In genomic region chr4:10919987-10920386, GRCm38 (mm10) we compare ENCODE assay signal across 22 mouse cellular contexts. TPM values are rescaled to one million over a fixed set of nuclear protein-coding genes. Genes with fewer than 3 reads are reported as not detected.
A peak's percentile ranks its signal among the peaks of the same experiment; 100 is the strongest.
DNase-seq lines count a peak whose midpoint lies in the region; ATAC-seq and TF ChIP-seq lines count a peak whose summit lies in the region.
"Had no signal": no experiment of that assay in that cellular context is flagged by ENCODE, and none has a peak within 500 bp of the region (broad histone marks: within the 10 kb centered on the region; RNA-seq: fewer than 3 reads in every experiment).

No protein-coding gene starts in this region.

- H3K9me3 ChIP-seq in heart, embryonic 10.5 days, result no peaks in the 10 kb centered on the region
- no peaks in the 10 kb centered on the region for H3K9me3 ChIP-seq in liver, embryonic 16.5 days (replicated peaks; ENCODE audit: control insufficient read depth, low read length)
- no peaks in the 10 kb centered on the region for H3K9me3 ChIP-seq in liver, embryonic 11.5 days (ENCODE audit: control insufficient read depth, low read length)
- H3K9me3 ChIP-seq: forebrain, embryonic 10.5 days; forebrain, embryonic 13.5 days; heart, embryonic 13.5 days; hindbrain, embryonic 12.5 days; hindbrain, embryonic 15.5 days had no signal

- H3K4me3 ChIP-seq in heart, embryonic 10.5 days, result no peak overlapping the region
- no peak overlapping the region for H3K4me3 ChIP-seq in liver, embryonic 16.5 days (ENCODE audit: low read depth, low read length)
- no peak overlapping the region for H3K4me3 ChIP-seq in liver, embryonic 11.5 days (ENCODE audit: low read depth, low read length)
- H3K4me3 ChIP-seq in thymus, adult 2 months (ENCODE audit: control insufficient read depth, insufficient read depth, low read length), result no peak overlapping the region
- H3K4me3 ChIP-seq in macrophage (ENCODE audit: inconsistent target), result no peak overlapping the region
- H3K4me3 ChIP-seq: forebrain, embryonic 10.5 days; forebrain, embryonic 13.5 days; heart, embryonic 13.5 days; hindbrain, embryonic 12.5 days; hindbrain, embryonic 15.5 days had no signal

- no peak for TF ChIP-seq CTCF in thymus, adult 2 months (IDR thresholded peaks at IDR 0.05; ENCODE audit: borderline replicate concordance, control insufficient read depth, extremely low read depth, insufficient read depth, low read length, poor library complexity)

- peak; percentile 66 for DNase-seq in heart, embryonic 10.5 days (ENCODE audit: low spot score)
- DNase-seq in heart, postnatal 4 days, result no peak
- DNase-seq in liver, embryonic 11.5 days (ENCODE audit: low spot score), result no peak
- no peak for DNase-seq in thymus, adult 2 months
- DNase-seq in thymus, postnatal 0 days (ENCODE audit: low spot score), result no peak
- DNase-seq in retina, postnatal 1 day, result no peak
- DNase-seq: adrenal gland, adult 2 months; adrenal gland, postnatal 14 days; cerebellum, adult 18-20 months; cerebellum, adult 9-10 months; cerebellum, postnatal 14 days; gastrocnemius, postnatal 10 days; gastrocnemius, postnatal 36 days; heart, postnatal 14 days had no signal

- WGBS in heart, embryonic 10.5 days, result 90% methylated on average over 6 of the region's 6 CpGs
- 62% methylated on average over 6 of the region's 6 CpGs for WGBS in liver, embryonic 16.5 days (ENCODE audit: insufficient replicate concordance)
- 83% methylated on average over 6 of the region's 6 CpGs for WGBS in liver, embryonic 11.5 days
- WGBS in thymus, adult 2 months, result 88% methylated on average over 6 of the region's 6 CpGs
- WGBS in macrophage (ENCODE audit: missing documents), result 75% methylated on average over 6 of the region's 6 CpGs

- no peaks in the 10 kb centered on the region for H3K27me3 ChIP-seq in heart, embryonic 10.5 days (ENCODE audit: insufficient read depth, poor library complexity, severe bottlenecking)
- H3K27me3 ChIP-seq in liver, embryonic 16.5 days (ENCODE audit: control insufficient read depth, insufficient read depth, low read depth, low read length), result no peaks in the 10 kb centered on the region
- H3K27me3 ChIP-seq in liver, embryonic 11.5 days (replicated peaks; ENCODE audit: control insufficient read depth, insufficient read depth, low read length), result no peaks in the 10 kb centered on the region
- no peaks in the 10 kb centered on the region for H3K27me3 ChIP-seq in thymus, adult 2 months (ENCODE audit: control insufficient read depth, insufficient read depth, low read length)
- H3K27me3 ChIP-seq: forebrain, embryonic 13.5 days; heart, embryonic 13.5 days; hindbrain, embryonic 12.5 days; hindbrain, embryonic 15.5 days had no signal

- no peak overlapping the region for H3K9ac ChIP-seq in liver, embryonic 16.5 days (ENCODE audit: low read depth, low read length)
- H3K9ac ChIP-seq in liver, embryonic 11.5 days (ENCODE audit: low read depth, low read length), result no peak overlapping the region
- H3K9ac ChIP-seq: forebrain, embryonic 13.5 days; forebrain, postnatal 0 days; heart, embryonic 13.5 days; hindbrain, embryonic 12.5 days; hindbrain, embryonic 15.5 days had no signal

- peaks cover 16% of the 10 kb centered on the region for H3K4me1 ChIP-seq in heart, embryonic 10.5 days
- peaks cover 34% of the 10 kb centered on the region for H3K4me1 ChIP-seq in liver, embryonic 16.5 days (ENCODE audit: control insufficient read depth, low read depth, low read length)
- peaks cover 15% of the 10 kb centered on the region for H3K4me1 ChIP-seq in liver, embryonic 11.5 days (replicated peaks; ENCODE audit: control insufficient read depth, insufficient read depth, low read length)
- H3K4me1 ChIP-seq in thymus, adult 2 months (replicated peaks; ENCODE audit: control insufficient read depth, insufficient read depth, low read length), result peaks cover 27% of the 10 kb centered on the region
- H3K4me1 ChIP-seq: hindbrain, embryonic 12.5 days; hindbrain, embryonic 15.5 days had no signal

- ATAC-seq in liver, embryonic 16.5 days (ENCODE audit: low read depth), result no peak
- ATAC-seq in liver, embryonic 11.5 days (replicated peaks; ENCODE audit: low FRiP score), result no peak
- ATAC-seq: forebrain, embryonic 13.5 days had no signal

- H3K36me3 ChIP-seq in heart, embryonic 10.5 days, result no peaks in the 10 kb centered on the region
- no peaks in the 10 kb centered on the region for H3K36me3 ChIP-seq in liver, embryonic 16.5 days (ENCODE audit: control insufficient read depth, insufficient read depth)
- H3K36me3 ChIP-seq in liver, embryonic 11.5 days (ENCODE audit: control insufficient read depth, insufficient read depth, low read length), result no peaks in the 10 kb centered on the region
- no peaks in the 10 kb centered on the region for H3K36me3 ChIP-seq in thymus, adult 2 months (ENCODE audit: control insufficient read depth, insufficient read depth, low read length)
- H3K36me3 ChIP-seq in macrophage (ENCODE audit: inconsistent target), result no peaks in the 10 kb centered on the region
- H3K36me3 ChIP-seq: forebrain, embryonic 10.5 days; heart, embryonic 13.5 days; hindbrain, embryonic 12.5 days; hindbrain, embryonic 15.5 days had no signal

- 0 out of 2 replicates have a peak overlapping the region, but pooled peaks have one; percentile 60 for H3K27ac ChIP-seq in heart, embryonic 10.5 days
- peak overlapping the region; percentile 17; the same call in 1 of the 2 replicates for H3K27ac ChIP-seq in liver, embryonic 16.5 days (ENCODE audit: low read length)
- no peak overlapping the region for H3K27ac ChIP-seq in liver, embryonic 11.5 days (ENCODE audit: low read depth, low read length)
- H3K27ac ChIP-seq in thymus, adult 2 months (ENCODE audit: control insufficient read depth, insufficient read depth, low read length), result peak overlapping the region; percentile 54; the same call in 1 of the 2 replicates
- peak overlapping the region; percentile 41; the same call in 1 of the 2 replicates for H3K27ac ChIP-seq in macrophage
- H3K27ac ChIP-seq: forebrain, embryonic 10.5 days; forebrain, embryonic 13.5 days; heart, embryonic 13.5 days; hindbrain, embryonic 12.5 days; hindbrain, embryonic 15.5 days had no signal

- TF ChIP-seq POLR2A in thymus, adult 2 months (IDR thresholded peaks at IDR 0.05; ENCODE audit: control insufficient read depth, extremely low read depth, insufficient read depth, low read length, poor library complexity), result no peak

- no peaks in the 10 kb centered on the region for H3K79me2 ChIP-seq in macrophage (ENCODE audit: inconsistent target)

- H3K4me2 ChIP-seq in liver, embryonic 16.5 days (ENCODE audit: low read depth, low read length), result no peak overlapping the region
- H3K4me2 ChIP-seq in liver, embryonic 11.5 days, result no peak overlapping the region
- H3K4me2 ChIP-seq: forebrain, embryonic 13.5 days; heart, embryonic 13.5 days; hindbrain, embryonic 12.5 days; hindbrain, embryonic 15.5 days had no signal

RNA-seq across cellular contexts. Expression of gene 2610301B20Rik, which starts 45.7 kb away (rescaled TPM):
- polyA plus RNA-seq in heart, embryonic 10.5 days (2016; fragmentation: Nextera tagmentation; extraction: Ambion mirVana), result 22.9 and 23.8 TPM in 2 replicates
- total RNA-seq in heart, postnatal 4 days (2021), result 1 to 10 TPM; 9.2 to 9.8 TPM
- polyA plus RNA-seq in liver, embryonic 16.5 days (2015; fragmentation: Nextera tagmentation; extraction: Ambion mirVana), result 7.9 and 8.3 TPM in 2 replicates
- polyA plus RNA-seq in liver, embryonic 11.5 days (2014; fragmentation: Nextera tagmentation; extraction: Ambion mirVana), result 19.9 and 26.0 TPM in 2 replicates
- polyA plus RNA-seq in thymus, adult 2 months (2012; rRNA removed), result 4.2 and 5.9 TPM in 2 replicates
- polyA plus RNA-seq in thymus, postnatal 0 days (2015; fragmentation: Nextera tagmentation; extraction: Ambion mirVana), result 19.7 and 20.3 TPM in 2 replicates
- total RNA-seq in macrophage (2018; cell fraction: chromatin; rRNA removed), result 10 to 100 TPM in 6 of 26 experiments, 1 to 10 TPM in 19, under 1 TPM in 1; 0.80 to 16.2 (median 5.4) TPM
- 10 to 100 TPM in 13 of 26 experiments, 1 to 10 TPM in 13; 3.3 to 12.1 (median 10.1) TPM for total RNA-seq in macrophage (2018; cell fraction: cytosol; rRNA removed)
- 10 to 100 TPM in 10 of 26 experiments, 1 to 10 TPM in 15, under 1 TPM in 1; 0.52 to 22.8 (median 7.9) TPM for total RNA-seq in macrophage (2018; cell fraction: nucleus; rRNA removed)
- polyA plus RNA-seq in macrophage (2018), result 8.9 to 12.9 TPM (median 11.7 TPM) in 3 replicates
